Comparison of ENCODE assay signal across 26 mouse cellular contexts in the genomic region with DNA sequence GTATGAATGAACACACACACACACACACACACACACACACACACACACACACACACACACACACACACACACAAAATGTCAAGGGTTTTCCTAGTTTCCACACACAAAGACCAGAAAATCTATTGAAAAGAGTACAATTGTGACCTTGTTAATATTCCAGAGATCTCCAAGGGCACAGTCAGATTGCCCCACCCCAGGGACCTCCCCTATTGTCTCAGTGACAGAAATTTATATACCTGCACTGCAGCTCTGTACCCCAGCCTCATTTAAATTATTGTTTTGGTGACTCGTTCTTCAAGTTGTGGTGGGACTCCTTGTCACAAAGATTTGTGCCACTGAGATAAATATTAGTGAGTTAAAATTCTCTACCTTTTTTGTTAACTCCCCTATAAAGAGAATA.
DNase-seq lines count a peak whose midpoint lies in the region; ATAC-seq and TF ChIP-seq lines count a peak whose summit lies in the region.
"Had no signal": no experiment of that assay in that cellular context is flagged by ENCODE, and none has a peak within 500 bp of the region (broad histone marks: within the 10 kb centered on the region; RNA-seq: fewer than 3 reads in every experiment).

No protein-coding gene starts in this region.

- TF ChIP-seq CTCF in hindbrain, postnatal 0 days (IDR thresholded peaks at IDR 0.05; ENCODE audit: low read depth) = no peak
- no peak for TF ChIP-seq CTCF in brain, embryonic 14.5 days (IDR thresholded peaks at IDR 0.05; ENCODE audit: borderline replicate concordance, extremely low read depth, insufficient read depth, insufficient read length)

- H3K4me1 ChIP-seq in hindbrain, embryonic 11.5 days (replicated peaks; ENCODE audit: control insufficient read depth, insufficient read depth, low read length) = no peaks in the 10 kb centered on the region
- H3K4me1 ChIP-seq in hindbrain, postnatal 0 days (ENCODE audit: insufficient read depth, low read length) = no peaks in the 10 kb centered on the region
- H3K4me1 ChIP-seq in neural tube, embryonic 11.5 days (ENCODE audit: control insufficient read depth, insufficient read depth, low read length) = 0 out of 2 replicates have a peak, but pooled peaks cover 5% of the 10 kb centered on the region
- H3K4me1 ChIP-seq in midbrain, embryonic 15.5 days = no peaks in the 10 kb centered on the region
- H3K4me1 ChIP-seq: embryonic facial prominence, embryonic 10.5 days; embryonic facial prominence, embryonic 12.5 days; forebrain, embryonic 13.5 days; forebrain, embryonic 15.5 days had no signal

- peak; percentile 46 for DNase-seq in embryo, embryonic 10.5 days (ENCODE audit: low spot score)
- DNase-seq in embryo, embryonic 10 days (ENCODE audit: low spot score) = no peak
- DNase-seq in hindbrain, embryonic 11.5 days (ENCODE audit: low spot score) = peak; percentile 36
- no peak for DNase-seq in hindbrain, postnatal 0 days (ENCODE audit: low spot score)
- DNase-seq in brain, embryonic 14.5 days (ENCODE audit: low read depth) = peak; percentile 5
- DNase-seq in neural tube, embryonic 11.5 days (ENCODE audit: low spot score) = peak; percentile 53
- no peak for DNase-seq in urinary bladder, adult 2 months (ENCODE audit: low spot score)
- DNase-seq: adrenal gland, adult 8-10 months; adrenal gland, postnatal 14 days; B cell, adult 2 months; cerebellum, adult 11 months; cerebellum, adult 18-20 months; cerebellum, adult 8-10 months; cerebellum, postnatal 10 days; cerebellum, postnatal 25 days; forebrain, postnatal 0 days had no signal

- no peak overlapping the region for H3K4me2 ChIP-seq in hindbrain, embryonic 11.5 days (replicated peaks; ENCODE audit: low read depth, low read length)
- H3K4me2 ChIP-seq in hindbrain, postnatal 0 days (ENCODE audit: low read depth, low read length) = no peak overlapping the region
- no peak overlapping the region for H3K4me2 ChIP-seq in neural tube, embryonic 11.5 days (ENCODE audit: low read depth)
- H3K4me2 ChIP-seq in midbrain, embryonic 15.5 days = no peak overlapping the region
- H3K4me2 ChIP-seq: embryonic facial prominence, embryonic 12.5 days; forebrain, embryonic 13.5 days; forebrain, embryonic 15.5 days had no signal

- peak; percentile 80 for ATAC-seq in hindbrain, embryonic 11.5 days (ENCODE audit: low FRiP score)
- ATAC-seq in hindbrain, postnatal 0 days = no peak
- peak; percentile 96 for ATAC-seq in neural tube, embryonic 11.5 days (ENCODE audit: insufficient read depth, low FRiP score, low TSS enrichment)
- ATAC-seq in midbrain, embryonic 15.5 days (replicated peaks) = no peak
- ATAC-seq: activated CD4-positive, CD25-positive, alpha-beta regulatory T cell, adult 4 months; CD4-positive, CD25-positive, alpha-beta regulatory T cell, adult 4 months; forebrain, embryonic 13.5 days; forebrain, embryonic 15.5 days; forebrain, postnatal 0 days; Patski had no signal

- WGBS in hindbrain, embryonic 11.5 days = 39% methylated on average over 1 of the region's 1 CpGs
- 32% methylated on average over 1 of the region's 1 CpGs for WGBS in hindbrain, postnatal 0 days
- 34% methylated on average over 1 of the region's 1 CpGs for WGBS in neural tube, embryonic 11.5 days
- 43% methylated on average over 1 of the region's 1 CpGs for WGBS in midbrain, embryonic 15.5 days

- H3K36me3 ChIP-seq in hindbrain, embryonic 11.5 days (ENCODE audit: control insufficient read depth, insufficient read depth, low read length) = no peaks in the 10 kb centered on the region
- no peaks in the 10 kb centered on the region for H3K36me3 ChIP-seq in hindbrain, postnatal 0 days (ENCODE audit: insufficient read depth, low read length)
- H3K36me3 ChIP-seq in neural tube, embryonic 11.5 days (ENCODE audit: control insufficient read depth, insufficient read depth, low read length) = no peaks in the 10 kb centered on the region
- no peaks in the 10 kb centered on the region for H3K36me3 ChIP-seq in midbrain, embryonic 15.5 days (replicated peaks)
- H3K36me3 ChIP-seq: embryonic facial prominence, embryonic 10.5 days; embryonic facial prominence, embryonic 12.5 days; forebrain, embryonic 15.5 days; G1E had no signal

- no peaks in the 10 kb centered on the region for H3K27me3 ChIP-seq in hindbrain, embryonic 11.5 days (ENCODE audit: control insufficient read depth, insufficient read depth, low read length)
- no peaks in the 10 kb centered on the region for H3K27me3 ChIP-seq in hindbrain, postnatal 0 days (ENCODE audit: insufficient read depth, low read length)
- H3K27me3 ChIP-seq in neural tube, embryonic 11.5 days (ENCODE audit: control insufficient read depth, insufficient read depth, low read length) = no peaks in the 10 kb centered on the region
- H3K27me3 ChIP-seq in midbrain, embryonic 15.5 days (replicated peaks) = no peaks in the 10 kb centered on the region
- H3K27me3 ChIP-seq: CH12.LX; embryonic facial prominence, embryonic 12.5 days; forebrain, embryonic 13.5 days; forebrain, embryonic 15.5 days had no signal

- no peak overlapping the region for H3K9ac ChIP-seq in hindbrain, embryonic 11.5 days (ENCODE audit: low read depth, low read length)
- no peak overlapping the region for H3K9ac ChIP-seq in hindbrain, postnatal 0 days (replicated peaks; ENCODE audit: low read length)
- no peak overlapping the region for H3K9ac ChIP-seq in neural tube, embryonic 11.5 days (ENCODE audit: low read length)
- no peak overlapping the region for H3K9ac ChIP-seq in midbrain, embryonic 15.5 days
- H3K9ac ChIP-seq: embryonic facial prominence, embryonic 12.5 days; forebrain, embryonic 13.5 days; forebrain, embryonic 15.5 days; forebrain, postnatal 0 days had no signal

- no peak overlapping the region for H3K27ac ChIP-seq in hindbrain, embryonic 11.5 days (ENCODE audit: low read depth, low read length)
- H3K27ac ChIP-seq in hindbrain, postnatal 0 days = no peak overlapping the region
- H3K27ac ChIP-seq in neural tube, embryonic 11.5 days (ENCODE audit: low read depth, low read length) = no peak overlapping the region
- no peak overlapping the region for H3K27ac ChIP-seq in midbrain, embryonic 15.5 days
- H3K27ac ChIP-seq: embryonic facial prominence, embryonic 10.5 days; embryonic facial prominence, embryonic 12.5 days; forebrain, embryonic 13.5 days; forebrain, embryonic 15.5 days had no signal

- no peak for TF ChIP-seq POLR2A in brain, embryonic 14.5 days (IDR thresholded peaks at IDR 0.05; ENCODE audit: borderline replicate concordance, extremely low read depth, insufficient read depth, insufficient read length, poor library complexity, severe bottlenecking)

- H3K4me3 ChIP-seq in hindbrain, embryonic 11.5 days (ENCODE audit: low read depth, low read length) = no peak overlapping the region
- no peak overlapping the region for H3K4me3 ChIP-seq in hindbrain, postnatal 0 days (ENCODE audit: low read length)
- no peak overlapping the region for H3K4me3 ChIP-seq in neural tube, embryonic 11.5 days (ENCODE audit: low read depth, low read length)
- no peak overlapping the region for H3K4me3 ChIP-seq in midbrain, embryonic 15.5 days
- H3K4me3 ChIP-seq: embryonic facial prominence, embryonic 10.5 days; embryonic facial prominence, embryonic 12.5 days; forebrain, embryonic 13.5 days; forebrain, embryonic 15.5 days had no signal

- H3K9me3 ChIP-seq in hindbrain, embryonic 11.5 days (ENCODE audit: control insufficient read depth, low read length) = no peaks in the 10 kb centered on the region
- no peaks in the 10 kb centered on the region for H3K9me3 ChIP-seq in hindbrain, postnatal 0 days (ENCODE audit: low read length)
- no peaks in the 10 kb centered on the region for H3K9me3 ChIP-seq in neural tube, embryonic 11.5 days (ENCODE audit: control insufficient read depth, low read length)
- no peaks in the 10 kb centered on the region for H3K9me3 ChIP-seq in midbrain, embryonic 15.5 days
- H3K9me3 ChIP-seq: embryonic facial prominence, embryonic 10.5 days; embryonic facial prominence, embryonic 12.5 days; forebrain, embryonic 13.5 days; forebrain, embryonic 15.5 days; G1E had no signal

Comparison
In these comparisons a context has a peak if more than half of its experiments do, and no peak if none do; other contexts are left out.
1. DNase-seq: peak in embryo, embryonic 10.5 days (single experiment), hindbrain, embryonic 11.5 days (single experiment), brain, embryonic 14.5 days (single experiment) and neural tube, embryonic 11.5 days (single experiment); none in embryo, embryonic 10 days (single experiment), hindbrain, postnatal 0 days (single experiment) and urinary bladder, adult 2 months (single experiment).
2. ATAC-seq: peak in hindbrain, embryonic 11.5 days (single experiment) and neural tube, embryonic 11.5 days (single experiment); none in hindbrain, postnatal 0 days (single experiment) and midbrain, embryonic 15.5 days (single experiment).